Mouse (Mus musculus) stomach, embryonic 16.5 days (tissue): ENCODE results near the gene Pacrg. TPM values are rescaled to one million over a fixed set of nuclear protein-coding genes. Genes with fewer than 3 reads are reported as not detected.

Experiments
- ATAC-seq: fragments of 200-750 bp; cut with Nextera tagmentation; 2 replicates; pipeline ENCODE4 v1.8.0; 2017; ENCODE audit warnings: moderate number of reproducible peaks, moderate TSS enrichment; ENCODE audit not compliant: insufficient read depth, low FRiP score
- H3K27ac ChIP-seq: fragments of 300-500 bp; sonication (generic); 2 replicates; pipeline ENCODE4 v1.5.1; 2014; ENCODE audit warnings: low read length
- H3K27me3 ChIP-seq: fragments of 300-500 bp; sonication (generic); 2 replicates; pipeline ENCODE4 v1.6.1; 2014; ENCODE audit warnings: low read length, control low read depth, mixed read lengths; ENCODE audit not compliant: control insufficient read depth, insufficient read depth
- H3K36me3 ChIP-seq: fragments of 300-500 bp; sonication (generic); 2 replicates; pipeline ENCODE4 v1.6.1; 2014; ENCODE audit warnings: low read length; ENCODE audit not compliant: control insufficient read depth, insufficient read depth
- H3K4me1 ChIP-seq: fragments of 300-500 bp; sonication (generic); 2 replicates; pipeline ENCODE4 v1.6.1; 2014; ENCODE audit warnings: low read length, control low read depth, mixed read lengths; ENCODE audit not compliant: control insufficient read depth, insufficient read depth
- H3K4me2 ChIP-seq: fragments of 300-500 bp; sonication (generic); 2 replicates; pipeline ENCODE4 v1.6.1; 2014; ENCODE audit warnings: low read depth, low read length, mixed read lengths
- H3K4me3 ChIP-seq: fragments of 300-500 bp; sonication (generic); replicated peaks from 2 replicates; pipeline ENCODE4 v1.5.1; 2014; ENCODE audit warnings: mild to moderate bottlenecking, low read length
- H3K9ac ChIP-seq: fragments of 300-500 bp; sonication (generic); 2 replicates; pipeline ENCODE4 v1.6.1; 2014; ENCODE audit warnings: low read length
- H3K9me3 ChIP-seq: fragments of 300-500 bp; sonication (generic); replicated peaks from 2 replicates; pipeline ENCODE4 v1.6.1; 2016; ENCODE audit warnings: low read length, control low read depth; ENCODE audit not compliant: control insufficient read depth
- WGBS: fragments of 180-500 bp; shearing (Covaris S2); extraction: QIAGEN DNeasy Blood & Tissue Kit; methylation state at CpG from one replicate; pipeline ENCODE4 v1.1.7; 2014; 5-methylcytosine and 5-hydroxymethylcytosine counted together
- polyA plus RNA-seq: library from polyadenylated mRNA; unstranded; fragments of >200 nt; fragmentation: Nextera tagmentation; extraction: Ambion mirVana; gene quantifications from 2 replicates; pipeline ENCODE4 v1.2.1, GENCODE M21; 2015

Gene Pacrg
- polyA plus RNA-seq, 1 experiment from 2014 or later: 1.8 TPM

DNA sequence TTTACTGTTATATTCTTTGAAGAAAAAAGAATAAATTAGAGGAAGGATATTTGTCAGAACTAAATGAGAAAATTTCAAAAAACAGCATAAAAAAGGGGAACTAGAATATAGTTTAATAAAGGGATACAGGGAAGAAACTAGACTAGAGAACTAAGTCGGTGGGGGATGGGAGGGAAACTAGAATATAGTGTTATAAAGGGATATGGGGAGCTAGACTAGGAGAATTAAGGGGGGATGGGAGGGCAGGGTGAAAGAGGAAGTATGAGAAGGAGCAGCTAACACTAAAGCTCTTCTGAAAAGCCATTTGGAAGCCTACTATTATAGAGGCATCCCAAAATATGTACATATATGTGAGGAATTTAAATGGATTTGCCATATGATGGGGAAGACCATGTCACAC is 75.8 kb downstream of the Pacrg start:
- no peak for ATAC-seq
- H3K9me3 ChIP-seq: no peaks in the 10 kb centered on the region
- H3K4me3 ChIP-seq: no peak overlapping the region
- H3K36me3 ChIP-seq: no peaks in the 10 kb centered on the region
- 92% methylated on average over 1 of the region's 1 CpGs for WGBS
- no peaks in the 10 kb centered on the region for H3K4me1 ChIP-seq
- no peak overlapping the region for H3K4me2 ChIP-seq
- no peaks in the 10 kb centered on the region for H3K27me3 ChIP-seq
- H3K9ac ChIP-seq: no peak overlapping the region
- H3K27ac ChIP-seq: no peak overlapping the region

DNA sequence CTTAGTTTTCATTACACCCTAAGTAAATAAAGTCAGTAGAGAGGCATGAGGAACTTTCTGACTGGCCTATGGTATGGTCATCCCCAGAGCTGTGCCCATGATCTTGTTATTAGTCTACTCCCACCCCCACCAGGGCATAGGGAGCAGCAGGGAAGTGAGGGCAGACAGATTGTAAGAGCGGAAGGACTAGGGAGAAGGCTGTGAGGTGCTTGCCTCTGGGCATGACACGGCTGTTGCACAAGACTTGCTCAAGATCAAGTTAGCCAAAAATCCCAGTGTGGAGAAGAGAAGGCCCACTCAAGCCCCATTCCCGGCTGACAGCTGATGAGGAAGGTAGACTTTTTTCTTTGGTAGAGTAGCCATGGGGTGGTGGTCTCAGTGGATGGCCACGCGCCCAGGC is 82.7 kb downstream of the Pacrg start:
- Histone ChIP-seq H3K4me2 (no peak overlapping the region), H3K36me3 (no peaks in the 10 kb centered on the region), H3K27me3 (no peaks in the 10 kb centered on the region), H3K9me3 (no peaks in the 10 kb centered on the region), H3K9ac (no peak overlapping the region), H3K27ac (no peak overlapping the region), H3K4me1 (no peaks in the 10 kb centered on the region), H3K4me3 (no peak overlapping the region)
- WGBS: 91% methylated on average over 5 of the region's 5 CpGs
- ATAC-seq: no peak

DNA sequence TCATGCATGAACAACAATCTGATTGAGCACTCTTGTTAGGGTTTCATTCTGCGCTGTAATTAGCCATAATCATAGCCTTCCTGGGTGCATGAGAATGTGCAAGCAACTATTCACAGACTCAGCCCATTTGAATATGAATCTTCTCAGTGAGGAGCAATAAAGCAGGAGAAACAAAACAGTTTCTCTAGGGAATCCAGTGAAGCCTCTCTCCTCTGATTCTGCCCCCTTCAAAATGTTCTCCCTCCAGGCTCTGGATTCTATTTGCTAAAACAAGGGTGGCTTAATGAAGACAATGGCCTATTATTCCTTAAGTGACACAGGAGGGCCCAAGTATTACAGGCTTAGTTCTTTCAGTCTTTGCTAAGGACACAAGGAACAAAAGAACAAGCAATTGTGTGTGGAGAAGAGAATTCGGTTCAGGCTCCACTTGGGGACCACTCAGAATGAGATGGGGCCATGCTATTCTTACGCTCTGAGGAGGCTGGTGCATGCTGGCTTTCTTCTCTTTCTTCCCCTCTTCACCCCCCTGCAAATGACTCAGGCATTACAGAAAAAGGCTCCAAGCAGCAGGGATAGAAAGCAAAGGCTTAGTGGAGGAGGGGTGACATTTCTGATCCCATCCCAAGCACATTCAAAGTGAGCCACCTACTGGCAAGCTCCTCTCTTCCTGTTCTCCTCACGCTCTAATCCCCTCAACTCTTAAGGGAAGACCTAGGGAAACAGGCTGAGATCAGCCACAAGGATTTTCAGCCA is 95.2 kb downstream of the Pacrg start:
- Histone ChIP-seq H3K27ac (no peak overlapping the region), H3K27me3 (no peaks in the 10 kb centered on the region), H3K9ac (no peak overlapping the region), H3K4me2 (no peak overlapping the region), H3K36me3 (no peaks in the 10 kb centered on the region), H3K4me3 (no peak overlapping the region), H3K4me1 (0 out of 2 replicates have a peak, but pooled peaks cover 4% of the 10 kb centered on the region), H3K9me3 (no peaks in the 10 kb centered on the region)
- 44% methylated on average over 4 of the region's 4 CpGs for WGBS
- ATAC-seq: peak; percentile 47; the same call in 1 of the 2 replicates

DNA sequence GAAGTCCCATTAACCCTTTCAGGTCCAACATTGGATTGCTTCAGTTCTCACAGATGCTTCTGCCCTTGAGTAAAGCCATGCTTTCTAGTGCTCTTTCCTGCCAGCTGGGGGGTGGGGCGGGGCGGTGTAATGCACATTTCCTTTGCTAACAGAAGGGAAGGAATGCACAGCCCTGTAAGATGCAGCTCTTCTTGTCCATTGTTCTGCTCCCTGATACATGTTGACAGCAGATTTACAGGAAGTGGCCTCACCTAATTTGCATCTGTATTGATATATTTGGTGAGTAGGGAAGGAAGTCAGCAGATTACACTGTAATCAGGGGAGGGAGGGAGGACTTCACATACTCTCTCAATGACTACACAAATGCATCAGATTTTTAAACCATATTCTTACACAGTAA is 100.0 kb downstream of the Pacrg start:
- H3K4me3 ChIP-seq: no peak overlapping the region
- H3K36me3 ChIP-seq: no peaks in the 10 kb centered on the region
- ATAC-seq: no peak
- no peak overlapping the region for H3K27ac ChIP-seq
- no peaks in the 10 kb centered on the region for H3K27me3 ChIP-seq
- no peaks in the 10 kb centered on the region for H3K9me3 ChIP-seq
- H3K9ac ChIP-seq: no peak overlapping the region
- no peak overlapping the region for H3K4me2 ChIP-seq
- peaks cover 4% of the 10 kb centered on the region; the same call in 1 of the 2 replicates for H3K4me1 ChIP-seq
- WGBS: 86% methylated on average over 2 of the region's 2 CpGs

DNA sequence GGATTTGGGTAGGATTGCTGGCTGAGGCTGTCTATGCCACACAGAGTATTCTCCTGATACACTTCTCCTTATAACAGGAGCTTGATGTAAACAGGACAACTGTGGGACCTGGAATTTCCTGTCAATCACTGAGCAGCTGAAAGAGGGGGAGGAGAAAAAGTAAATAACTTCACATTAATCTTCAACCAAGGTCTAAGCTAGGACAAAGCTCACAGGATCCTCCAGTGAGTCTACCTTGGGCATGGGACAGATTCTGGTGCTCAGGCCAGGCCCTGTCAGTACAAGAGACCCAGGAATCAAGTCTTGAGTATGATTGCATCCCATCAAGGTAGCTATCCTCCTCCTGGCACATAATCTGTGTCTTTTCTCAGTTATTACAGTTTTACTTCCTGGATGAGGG is 102.1 kb downstream of the Pacrg start:
- Histone ChIP-seq H3K9me3 (no peaks in the 10 kb centered on the region), H3K4me2 (no peak overlapping the region), H3K9ac (no peak overlapping the region), H3K36me3 (no peaks in the 10 kb centered on the region), H3K27me3 (no peaks in the 10 kb centered on the region), H3K27ac (no peak overlapping the region), H3K4me1 (peaks cover 4% of the 10 kb centered on the region; the same call in 1 of the 2 replicates), H3K4me3 (no peak overlapping the region)
- no peak for ATAC-seq

DNA sequence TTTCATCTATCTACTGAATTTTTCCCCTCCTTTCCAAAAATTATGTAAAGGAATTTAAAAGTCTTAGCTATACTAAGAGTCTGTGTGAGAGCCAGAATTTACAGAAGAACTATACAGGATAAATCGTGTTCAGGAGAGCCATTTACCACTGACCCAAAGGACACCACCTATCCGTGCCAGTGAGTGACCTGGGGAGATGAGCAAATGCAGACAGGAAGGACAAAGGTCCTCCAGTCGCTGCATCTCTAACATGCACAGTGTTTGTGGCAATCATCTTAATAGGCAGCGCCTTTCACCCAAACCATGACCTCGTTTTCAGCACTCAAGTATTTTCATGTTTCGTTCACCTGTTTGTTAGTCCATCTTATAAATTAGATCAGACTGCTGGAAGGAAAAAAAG is 105.4 kb downstream of the Pacrg start:
- Histone ChIP-seq H3K36me3 (no peaks in the 10 kb centered on the region), H3K4me2 (no peak overlapping the region), H3K27ac (no peak overlapping the region), H3K4me1 (no peaks in the 10 kb centered on the region; the same call in 1 of the 2 replicates), H3K9ac (no peak overlapping the region), H3K27me3 (no peaks in the 10 kb centered on the region), H3K9me3 (no peaks in the 10 kb centered on the region), H3K4me3 (no peak overlapping the region)
- 72% methylated on average over 6 of the region's 6 CpGs for WGBS
- ATAC-seq: no peak

DNA sequence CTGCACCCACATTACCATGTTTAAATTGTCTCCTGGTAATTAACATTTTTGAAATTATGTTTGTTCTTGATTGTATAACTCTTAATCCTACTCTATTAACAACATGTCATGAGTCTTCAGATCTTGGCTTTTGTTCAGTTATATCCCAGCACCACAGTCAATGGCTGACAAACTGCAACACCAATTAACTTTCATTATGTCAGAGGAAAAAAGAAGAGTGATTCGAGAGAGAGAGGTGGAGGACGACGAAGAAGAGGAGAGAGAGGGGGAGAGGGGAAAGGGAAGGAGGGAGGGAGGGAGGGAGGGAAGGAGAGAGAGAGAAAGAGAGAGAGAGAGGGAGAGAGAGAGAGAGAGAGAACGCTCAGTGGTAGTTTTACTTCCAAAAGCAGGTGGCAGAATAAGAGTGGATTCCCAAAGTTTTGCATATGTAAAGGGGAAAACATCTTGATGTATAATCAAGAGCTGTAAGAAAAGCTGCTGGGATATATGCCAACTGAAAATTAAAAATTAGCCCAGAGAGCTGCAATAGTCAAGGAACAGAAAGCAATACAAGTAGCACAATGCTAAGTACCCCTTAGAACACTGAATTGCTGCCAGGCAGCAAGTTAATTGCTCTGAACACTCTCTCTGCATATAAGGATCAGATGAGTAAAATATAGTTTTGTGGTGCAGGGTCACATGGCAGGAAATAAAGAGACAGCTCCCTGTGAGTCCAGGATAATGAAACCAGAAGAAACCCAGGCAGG is 107.6 kb downstream of the Pacrg start:
- H3K27ac ChIP-seq: no peak overlapping the region
- no peak overlapping the region for H3K9ac ChIP-seq
- H3K36me3 ChIP-seq: no peaks in the 10 kb centered on the region
- H3K9me3 ChIP-seq: no peaks in the 10 kb centered on the region
- H3K4me3 ChIP-seq: no peak overlapping the region
- 37% methylated on average over 4 of the region's 4 CpGs for WGBS
- H3K4me2 ChIP-seq: no peak overlapping the region
- no peak for ATAC-seq
- H3K4me1 ChIP-seq: no peaks in the 10 kb centered on the region
- H3K27me3 ChIP-seq: no peaks in the 10 kb centered on the region

DNA sequence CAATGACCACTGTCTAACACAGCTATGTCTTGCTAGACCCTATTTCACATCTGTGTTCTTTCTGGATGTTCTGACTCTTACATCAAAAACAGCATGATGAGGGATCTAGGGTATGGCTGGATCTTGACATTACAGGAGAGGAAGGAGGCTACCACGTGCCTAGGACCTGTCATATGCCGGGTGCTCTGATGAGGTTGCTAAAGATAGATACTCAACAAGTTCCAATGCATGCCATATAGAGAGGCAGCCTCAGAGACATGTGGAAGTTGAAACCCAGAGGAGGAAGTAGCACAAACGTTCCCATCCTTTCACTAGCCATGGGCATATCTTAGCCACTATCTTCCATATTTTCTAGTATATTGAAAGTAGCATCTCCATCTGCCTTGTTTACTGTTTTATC is 115.3 kb downstream of the Pacrg start:
- no peaks in the 10 kb centered on the region for H3K4me1 ChIP-seq
- H3K27ac ChIP-seq: no peak overlapping the region
- no peak overlapping the region for H3K4me2 ChIP-seq
- no peak overlapping the region for H3K9ac ChIP-seq
- ATAC-seq: no peak
- 80% methylated on average over 3 of the region's 3 CpGs for WGBS
- no peaks in the 10 kb centered on the region for H3K36me3 ChIP-seq
- H3K27me3 ChIP-seq: no peaks in the 10 kb centered on the region
- no peak overlapping the region for H3K4me3 ChIP-seq
- no peaks in the 10 kb centered on the region for H3K9me3 ChIP-seq

DNA sequence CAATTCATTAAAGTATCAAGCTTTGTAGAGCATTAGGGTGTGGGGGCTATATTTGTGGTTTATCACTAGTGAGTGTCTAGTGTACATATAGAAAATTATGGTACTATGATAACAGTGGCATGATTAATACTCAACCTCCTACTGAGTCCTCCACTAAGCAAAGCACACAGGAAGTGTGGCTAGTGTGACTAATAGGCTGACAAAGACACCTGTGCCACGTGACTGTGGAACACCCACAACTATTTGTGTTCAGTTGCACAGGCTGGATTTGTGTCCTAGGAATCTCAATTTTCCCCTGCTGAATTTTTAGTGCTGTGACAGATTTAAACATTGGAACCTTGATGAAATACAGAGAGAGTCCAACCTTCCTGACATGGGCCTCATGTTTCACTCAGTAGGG is 118.5 kb downstream of the Pacrg start:
- Histone ChIP-seq H3K9ac (no peak overlapping the region), H3K4me2 (no peak overlapping the region), H3K27ac (no peak overlapping the region), H3K4me3 (no peak overlapping the region), H3K4me1 (no peaks in the 10 kb centered on the region), H3K36me3 (no peaks in the 10 kb centered on the region), H3K27me3 (no peaks in the 10 kb centered on the region), H3K9me3 (no peaks in the 10 kb centered on the region)
- ATAC-seq: no peak
- WGBS: 17% methylated on average over 1 of the region's 1 CpGs
